Mouse (Mus musculus): ENCODE results near the gene Olfml2a.
"Not testable (repeated sequence)": the region's sequence is repeated elsewhere in the genome, so short reads cannot be mapped to it uniquely, and the experiment has no call there.

Olfml2a gene

GRCm38 (mm10) chr2:38986580-38986979 lies 54.8 kb downstream of the Olfml2a start:
- no peak for DNase-seq (ENCODE audit: low spot score)

- no peak for DNase-seq (ENCODE audit: low spot score)
These were observed 55.6 kb downstream of the Olfml2a start for GRCm38 (mm10) chr2:38987371-38987770.

DNA sequence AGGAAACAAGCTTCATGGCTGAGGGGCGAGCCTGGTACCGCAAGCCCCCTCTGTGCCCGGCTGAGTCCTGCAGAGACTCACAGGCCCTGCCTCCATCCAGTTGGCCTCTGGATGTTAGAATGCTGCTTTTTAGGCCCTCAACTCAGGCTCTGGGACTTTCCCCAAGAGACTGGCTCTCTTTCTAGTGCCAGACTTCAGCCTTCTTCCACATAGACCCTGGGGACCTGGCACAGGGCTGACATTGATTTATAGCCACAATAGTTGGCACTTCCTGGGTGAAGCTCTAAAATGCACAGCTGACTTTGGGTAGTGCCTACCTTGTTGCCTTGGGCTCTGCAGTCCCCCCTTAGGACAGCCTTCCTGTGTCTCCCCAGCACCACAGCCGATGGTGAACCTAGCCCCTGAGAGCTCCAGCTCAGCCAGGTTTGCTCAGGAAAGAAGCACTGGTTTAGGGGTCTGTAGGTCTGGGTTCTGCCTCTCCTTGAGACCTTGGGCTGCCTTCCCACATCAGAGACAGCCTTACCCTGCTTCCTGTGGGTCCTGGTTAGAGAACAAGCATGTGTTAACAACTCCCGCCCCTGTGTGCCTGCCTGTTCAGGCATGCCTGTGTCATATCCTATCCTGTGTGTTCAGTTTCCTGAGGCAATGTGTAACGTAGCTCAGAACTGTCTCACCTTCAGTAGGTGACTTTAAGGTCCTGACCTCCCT lies 56.2 kb downstream of the Olfml2a start:
- DNase-seq (ENCODE audit: low spot score) = no peak

DNA sequence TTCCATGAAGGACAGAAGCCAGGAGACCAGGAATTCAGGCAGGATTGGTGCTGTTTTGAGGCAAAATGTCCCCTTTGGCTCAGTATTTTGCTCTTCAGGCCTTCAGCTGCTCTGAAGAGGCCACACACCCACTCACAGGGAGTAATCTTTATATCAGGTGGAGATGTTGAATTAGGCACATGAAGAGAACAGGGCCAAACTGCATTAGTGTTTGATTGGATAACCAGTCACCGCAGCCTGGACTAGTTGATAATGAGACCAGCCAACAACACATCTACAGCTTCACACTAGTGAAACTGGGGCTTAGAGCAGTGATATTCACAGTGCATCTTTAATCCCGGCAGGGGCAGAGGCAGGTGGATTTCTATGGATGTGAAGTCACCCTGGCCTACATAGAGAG lies 57.2 kb downstream of the Olfml2a start:
- no peak for DNase-seq (ENCODE audit: low spot score)

- no peak for DNase-seq (ENCODE audit: low spot score)
These were observed 60.2 kb downstream of the Olfml2a start for GRCm38 (mm10) chr2:38992004-38992403.

GRCm38 (mm10) chr2:38992452-38992851 lies 60.7 kb downstream of the Olfml2a start:
- DNase-seq (ENCODE audit: low spot score) = no peak

DNA sequence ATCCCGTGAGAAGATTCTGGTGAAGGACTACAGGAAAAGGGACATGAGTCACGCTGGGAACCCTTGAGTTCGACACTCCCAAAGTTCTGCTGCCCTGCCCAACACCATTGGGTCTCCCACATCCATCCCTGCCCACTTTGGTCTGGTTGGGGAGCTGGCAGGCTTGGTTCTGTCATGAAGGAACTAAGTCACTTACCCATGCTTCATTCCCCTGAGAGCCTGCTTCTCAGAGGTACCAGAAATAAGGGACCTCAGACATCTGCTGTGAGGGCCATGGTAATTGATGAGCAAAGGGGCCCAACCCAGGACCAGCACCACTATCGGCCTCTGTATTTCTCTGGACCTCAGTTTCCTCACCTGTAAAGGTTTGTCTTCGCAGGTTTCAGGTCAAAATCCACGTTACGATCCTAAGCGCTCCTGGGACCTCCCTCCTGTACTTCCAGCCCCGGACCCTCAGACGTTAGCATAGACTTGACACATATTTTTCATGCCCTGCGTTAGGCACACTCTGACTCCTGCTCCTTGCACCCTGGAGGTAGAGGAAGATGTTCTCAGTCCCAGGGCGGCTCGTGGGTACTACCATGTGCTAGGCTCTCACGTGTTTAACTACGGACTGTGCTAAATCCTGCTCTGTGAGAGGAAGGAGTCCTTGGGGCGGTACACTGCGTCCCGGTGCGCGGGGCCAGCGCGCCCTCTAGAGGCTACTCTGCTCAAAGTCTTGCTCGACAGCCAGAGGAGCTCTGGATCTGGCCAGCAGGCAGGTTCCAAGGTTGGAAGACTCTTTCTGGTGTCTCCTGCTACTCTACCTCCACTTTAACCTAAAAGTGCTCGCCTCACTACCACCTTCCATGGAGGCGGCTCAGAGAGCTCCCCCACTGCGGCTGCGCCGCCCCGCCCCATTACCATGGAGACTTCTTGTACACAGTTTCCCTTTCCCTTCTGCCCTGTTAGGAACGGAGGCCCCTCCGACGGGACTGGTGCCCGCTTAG lies 65.9 kb downstream of the Olfml2a start, which contains the start of gene Wdr38:
TSS of gene Wdr38 (plus strand) at position 91 of the 989 bp plus-strand sequence.
- peak; percentile 83 for DNase-seq (ENCODE audit: low spot score)

- DNase-seq (ENCODE audit: low spot score) = no peak
These were observed 67.6 kb downstream of the Olfml2a start for GRCm38 (mm10) chr2:38999381-38999780.

DNA sequence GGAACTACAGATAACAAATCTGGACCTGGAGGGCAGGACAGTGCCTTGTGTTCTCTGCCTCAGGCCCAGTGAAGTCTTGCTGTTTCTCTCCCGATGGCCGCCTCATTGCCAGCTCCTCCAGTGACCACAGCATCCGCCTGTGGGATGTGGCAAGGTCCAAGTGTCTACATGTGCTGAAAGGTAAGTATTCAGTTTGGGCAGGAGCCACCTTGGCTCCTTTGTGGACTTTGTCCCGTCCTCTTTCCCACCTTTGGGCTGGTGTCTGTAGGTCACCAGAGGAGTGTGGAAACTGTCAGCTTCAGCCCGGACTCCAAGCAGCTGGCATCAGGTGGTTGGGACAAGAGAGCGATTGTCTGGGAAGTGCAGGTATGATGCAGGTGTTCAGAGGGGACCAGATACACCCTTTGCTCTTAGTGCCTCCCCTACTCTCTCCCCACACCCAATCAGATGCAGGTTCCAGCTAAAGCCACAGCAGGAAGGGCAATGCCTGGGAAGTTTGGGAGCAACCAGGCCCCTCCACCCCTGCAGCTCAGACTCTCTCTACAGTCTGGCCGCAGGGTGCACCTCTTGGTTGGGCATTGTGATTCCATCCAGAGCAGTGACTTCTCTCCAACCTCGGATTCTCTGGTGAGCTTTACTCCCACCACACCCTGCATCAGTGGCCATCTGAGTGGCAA lies 68.3 kb downstream of the Olfml2a start:
- DNase-seq (ENCODE audit: low spot score) = no peak

DNA sequence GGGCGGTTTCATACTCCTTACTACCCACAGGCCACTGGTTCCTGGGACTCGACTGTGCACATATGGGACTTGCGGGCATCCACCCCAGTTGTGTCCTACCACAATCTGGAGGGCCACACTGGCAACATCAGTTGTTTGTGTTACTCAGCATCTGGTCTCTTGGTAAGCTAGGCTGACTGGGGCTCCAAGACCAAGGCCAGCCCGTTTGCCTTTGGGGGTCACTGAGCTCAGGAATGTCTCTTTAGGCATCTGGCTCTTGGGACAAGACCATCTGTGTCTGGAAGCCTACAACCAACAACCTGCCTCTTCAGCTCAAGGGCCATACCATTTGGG lies 68.8 kb downstream of the Olfml2a start:
- no peak for DNase-seq (ENCODE audit: low spot score)

DNA sequence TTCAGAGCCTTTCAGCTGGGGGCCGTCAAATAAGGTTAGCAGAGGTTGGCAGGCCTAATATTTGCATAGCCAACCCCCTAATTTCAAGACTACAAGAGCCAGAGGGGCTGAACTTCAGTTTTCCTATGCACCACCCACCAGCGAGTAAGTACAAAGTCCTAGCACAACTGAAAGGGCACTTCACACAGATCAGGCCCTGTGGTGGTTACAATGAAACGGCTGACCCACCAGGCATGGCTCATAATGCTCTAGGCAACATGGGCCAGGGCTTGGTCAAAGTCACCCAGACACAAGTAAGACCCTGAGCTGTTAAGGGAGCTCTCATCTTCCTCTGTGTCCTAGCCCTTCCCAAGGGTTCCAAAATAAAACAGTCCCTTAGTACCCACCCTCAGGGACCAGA lies 70.1 kb downstream of the Olfml2a start:
- no peak for DNase-seq (ENCODE audit: low spot score)

DNA sequence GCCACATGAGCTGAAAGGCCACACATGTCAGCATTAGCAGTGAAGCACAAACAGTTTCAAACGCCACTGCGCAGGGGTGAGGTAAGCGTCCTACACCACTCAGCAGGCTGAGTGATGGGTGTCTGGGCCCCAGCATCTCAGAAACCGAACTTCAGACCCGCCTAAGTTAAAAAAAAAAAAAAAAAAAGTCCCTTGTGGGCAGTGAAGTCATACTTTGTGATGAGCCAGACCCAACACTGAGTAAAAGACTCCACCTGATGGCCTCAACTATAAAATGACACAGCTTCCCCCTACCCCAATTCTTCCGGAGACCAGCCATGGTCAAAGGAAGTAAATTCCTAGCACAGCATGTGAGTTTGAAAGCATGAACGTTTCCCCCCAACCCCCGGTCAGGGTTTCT lies 71.3 kb downstream of the Olfml2a start:
- DNase-seq (ENCODE audit: low spot score) = no peak

- no peak for DNase-seq (ENCODE audit: low spot score)
These were observed 71.7 kb downstream of the Olfml2a start for GRCm38 (mm10) chr2:39003512-39003911.

DNA sequence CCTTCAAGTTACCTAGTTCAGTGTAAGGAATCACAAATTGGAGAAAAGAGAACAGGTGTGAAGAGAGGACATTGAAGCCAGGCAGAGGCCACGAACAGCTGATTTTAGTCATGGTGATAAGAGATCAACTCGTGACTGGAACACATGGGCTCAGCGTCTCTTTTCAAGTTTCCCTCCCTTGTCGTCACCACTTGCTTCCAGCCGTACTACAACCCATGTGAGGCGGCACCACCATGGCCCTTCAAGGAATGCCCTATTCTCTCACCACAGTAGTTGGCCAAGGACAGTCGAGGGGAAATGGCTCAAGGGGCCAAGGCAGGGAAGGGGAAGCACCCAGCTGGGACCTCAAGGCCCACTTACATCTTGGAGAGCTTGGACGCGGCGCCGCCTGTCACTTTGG lies 72.6 kb downstream of the Olfml2a start:
- DNase-seq (ENCODE audit: low spot score) = no peak

DNA sequence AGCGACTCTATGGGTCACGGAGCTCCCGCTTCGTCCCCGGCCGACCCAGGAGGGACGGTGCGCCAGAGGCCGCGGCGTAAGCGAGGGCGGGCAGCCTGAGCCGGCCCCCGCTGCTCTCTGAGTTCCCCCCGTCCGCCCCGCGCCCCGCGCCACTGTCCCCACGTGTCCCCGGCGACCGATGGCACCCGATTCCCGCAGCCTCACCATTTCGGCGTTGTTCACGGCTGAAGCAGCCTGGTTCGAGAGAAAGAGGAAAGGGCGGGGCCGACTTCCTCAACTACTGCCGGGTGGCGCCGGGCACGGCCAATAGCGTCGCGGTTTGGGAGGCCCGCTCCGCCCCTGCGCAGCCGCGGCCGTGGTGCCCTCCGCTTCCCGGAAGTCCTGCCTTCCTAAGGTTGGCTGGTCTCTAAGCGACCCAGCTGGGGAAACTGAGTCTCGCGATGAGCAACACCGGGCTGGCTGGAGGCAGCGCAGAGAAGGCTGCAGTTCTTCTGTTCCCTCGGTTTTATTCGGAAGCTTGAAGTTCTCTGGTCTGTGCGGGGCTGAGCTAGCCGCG lies 73.2 kb downstream of the Olfml2a start, which contains the start of gene Arpc5l:
TSS of gene Arpc5l (plus strand) at position 469 of the 556 bp plus-strand sequence.
- peak; percentile 82 for DNase-seq (ENCODE audit: low spot score)

- no peak for DNase-seq (ENCODE audit: low spot score)
These were observed 73.8 kb downstream of the Olfml2a start, which contains the start of gene Rpl35 for GRCm38 (mm10) chr2:39005574-39006079. TSS of gene Rpl35 (minus strand) at chr2:39005624.

DNA sequence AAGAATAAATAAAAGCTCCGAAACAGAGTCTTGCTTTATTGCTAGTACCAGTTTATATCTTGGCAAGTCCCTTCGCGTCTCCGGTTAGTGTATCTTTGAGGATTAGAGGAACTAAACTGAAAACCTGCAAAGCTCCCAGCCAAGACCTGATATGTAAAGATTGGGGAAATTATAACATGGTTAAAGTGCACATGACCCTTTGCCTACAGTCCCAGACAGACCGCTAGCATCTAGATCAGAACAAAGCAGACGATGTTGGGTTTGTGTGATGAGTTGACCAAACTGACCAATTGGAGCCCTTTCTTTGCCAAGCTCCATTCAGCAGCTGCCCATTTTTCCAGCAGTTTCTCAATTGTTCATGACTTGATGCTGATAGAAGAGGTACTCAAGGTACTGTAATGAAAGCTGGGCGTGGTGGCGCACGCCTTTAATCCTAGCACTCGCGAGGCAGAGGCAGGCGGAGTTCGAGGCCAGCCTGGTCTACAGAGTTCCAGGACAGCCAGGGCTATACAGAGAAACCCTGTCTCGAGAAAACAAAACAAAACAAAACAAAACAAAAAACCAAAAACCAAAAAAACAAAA lies 74.5 kb downstream of the Olfml2a start:
- DNase-seq (ENCODE audit: low spot score) = no peak

- peak; percentile 93 for DNase-seq (ENCODE audit: low spot score)
These were observed 76.1 kb downstream of the Olfml2a start for GRCm38 (mm10) chr2:39007865-39008264.

GRCm38 (mm10) chr2:39008350-39008851 lies 76.6 kb downstream of the Olfml2a start:
- DNase-seq (ENCODE audit: low spot score) = no peak

DNA sequence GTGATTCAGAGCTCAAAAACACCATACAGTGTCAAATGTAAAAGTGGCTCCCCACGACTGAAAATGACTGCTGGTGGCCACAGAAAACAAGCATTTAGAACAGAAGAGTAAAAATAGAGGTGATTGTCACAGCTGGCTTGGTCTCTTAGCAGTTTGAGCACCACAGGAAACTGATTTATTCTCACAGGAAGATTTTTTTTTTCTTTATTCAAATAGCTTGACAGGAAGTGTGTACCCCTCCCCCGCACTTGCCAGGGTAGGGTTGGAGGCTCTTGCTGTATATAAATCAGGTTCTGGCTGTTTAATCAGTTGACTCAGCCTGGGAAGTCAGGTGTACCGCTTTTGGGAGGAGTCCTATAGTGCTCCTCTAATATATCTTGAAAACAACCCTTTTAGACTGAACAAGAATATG lies 77.2 kb downstream of the Olfml2a start:
- DNase-seq (ENCODE audit: low spot score) = no peak

GRCm38 (mm10) chr2:39010144-39010543 lies 78.4 kb downstream of the Olfml2a start:
- not testable (repeated sequence) for DNase-seq (ENCODE audit: low spot score)
